Comparison of ENCODE assay signal across 8 mouse cellular contexts in genomic region chr9:106447951-106448350, GRCm38 (mm10). TPM values are rescaled to one million over a fixed set of nuclear protein-coding genes. Genes with fewer than 3 reads are reported as not detected.
DNase-seq lines count a peak whose midpoint lies in the region; ATAC-seq and TF ChIP-seq lines count a peak whose summit lies in the region.

No protein-coding gene starts in this region.

- peaks cover 24% of the 10 kb centered on the region for H3K36me3 ChIP-seq in G1E (replicated peaks)
- no peaks in the 10 kb centered on the region for H3K36me3 ChIP-seq in hindbrain, embryonic 13.5 days
- no peaks in the 10 kb centered on the region for H3K36me3 ChIP-seq in liver, postnatal 0 days (replicated peaks; ENCODE audit: insufficient read depth, low read length)

- 44% methylated on average over 9 of the region's 9 CpGs for WGBS in hindbrain, embryonic 13.5 days
- 32% methylated on average over 9 of the region's 9 CpGs for WGBS in liver, postnatal 0 days (ENCODE audit: insufficient replicate concordance)

- intact Hi-C loops in gastrocnemius, adult 2 months (cut with DNase I): loop anchor here (1.0 kb wide), 1 partner anchor 27 kb away; the partner anchor contains the start of gene Rrp9
- intact Hi-C loops in gastrocnemius, postnatal 36 days (cut with DNase I): loop anchor here (2.0 kb wide), 1 partner anchor 29 kb away; the partner anchor contains the start of gene Parp3

- H3K9me3 ChIP-seq in G1E (replicated peaks): no peaks in the 10 kb centered on the region
- H3K9me3 ChIP-seq in hindbrain, embryonic 13.5 days: no peaks in the 10 kb centered on the region
- H3K9me3 ChIP-seq in liver, postnatal 0 days (ENCODE audit: low read length): no peaks in the 10 kb centered on the region

- DNase-seq in gastrocnemius, adult 2 months: no peak
- no peak for DNase-seq in gastrocnemius, postnatal 36 days
- no peak for DNase-seq in G1E (ENCODE audit: low spot score)
- DNase-seq in liver, postnatal 0 days: no peak
- no peak for DNase-seq in embryo, embryonic 11 days
- no peak for DNase-seq in urinary bladder, postnatal 36 days (ENCODE audit: low spot score in 2 of 2)
- no peak for DNase-seq in retina, postnatal 1 day

- TF ChIP-seq CTCF in gastrocnemius, adult 2 months (IDR thresholded peaks at IDR 0.05): no peak
- no peak for TF ChIP-seq CTCF in G1E (IDR thresholded peaks at IDR 0.05; ENCODE audit: low read depth, low read length)
- no peak for TF ChIP-seq CTCF in liver, postnatal 0 days (IDR thresholded peaks at IDR 0.05; ENCODE audit: low read depth)

- H3K4me2 ChIP-seq in hindbrain, embryonic 13.5 days: peak overlapping the region; percentile 73
- H3K4me2 ChIP-seq in liver, postnatal 0 days (ENCODE audit: low read depth, low read length): peak overlapping the region; percentile 78

- peaks cover 33% of the 10 kb centered on the region for H3K27me3 ChIP-seq in G1E (ENCODE audit: insufficient read depth, low read length)
- H3K27me3 ChIP-seq in hindbrain, embryonic 13.5 days: 0 out of 2 replicates have a peak, but pooled peaks cover 3% of the 10 kb centered on the region
- H3K27me3 ChIP-seq in liver, postnatal 0 days (ENCODE audit: insufficient read depth, low read length): 0 out of 2 replicates have a peak, but pooled peaks cover 5% of the 10 kb centered on the region

- H3K4me3 ChIP-seq in gastrocnemius, adult 2 months: peak overlapping the region; percentile 67
- H3K4me3 ChIP-seq in G1E (ENCODE audit: low read depth, low read length): peak overlapping the region; percentile 76; the same call in 1 of the 2 replicates
- H3K4me3 ChIP-seq in hindbrain, embryonic 13.5 days: peak overlapping the region; percentile 52
- H3K4me3 ChIP-seq in liver, postnatal 0 days (ENCODE audit: low read depth, low read length): peak overlapping the region; percentile 51

- H3K27ac ChIP-seq in gastrocnemius, adult 2 months: peak overlapping the region; percentile 95
- peak overlapping the region; percentile 65 for H3K27ac ChIP-seq in hindbrain, embryonic 13.5 days
- H3K27ac ChIP-seq in liver, postnatal 0 days (ENCODE audit: low read depth): peak overlapping the region; percentile 88

- peak overlapping the region; percentile 72 for H3K9ac ChIP-seq in hindbrain, embryonic 13.5 days
- H3K9ac ChIP-seq in liver, postnatal 0 days (replicated peaks): peak overlapping the region; percentile 71; the same call in 1 of the 2 replicates

- peaks cover 58% of the 10 kb centered on the region for H3K4me1 ChIP-seq in G1E (ENCODE audit: insufficient read depth, low read depth, low read length)
- peaks cover 64% of the 10 kb centered on the region for H3K4me1 ChIP-seq in hindbrain, embryonic 13.5 days (replicated peaks)
- peaks cover 51% of the 10 kb centered on the region for H3K4me1 ChIP-seq in liver, postnatal 0 days (ENCODE audit: insufficient read depth)

- ATAC-seq in G1E (ENCODE audit: extremely low read depth, insufficient number of reproducible peaks, low FRiP score, poor library complexity, severe bottlenecking): no peak
- peak; percentile 38 for ATAC-seq in hindbrain, embryonic 13.5 days (ENCODE audit: low FRiP score)
- peak; percentile 28 for ATAC-seq in liver, postnatal 0 days

- no peak for TF ChIP-seq EP300 in liver, postnatal 0 days (IDR thresholded peaks at IDR 0.05; ENCODE audit: low read depth)

RNA-seq across cellular contexts. Expression of gene Abhd14a, which starts 0.5 kb away (rescaled TPM):
- total RNA-seq in gastrocnemius, adult 2 months (2021): 10 to 100 TPM; 15.9 to 19.8 TPM
- 10 to 100 TPM; 14.6 to 15.7 TPM for total RNA-seq in gastrocnemius, postnatal 36 days (2021)
- total RNA-seq in G1E (2014; fragmentation: Nextera tagmentation) (4.8 and 5.7 TPM in 2 replicates), G1E (2017) (7.7 and 8.4 TPM in 2 replicates)
- polyA plus RNA-seq in G1E (2012): 22.4 and 24.0 TPM in 2 replicates
- 51.7 and 52.7 TPM in 2 replicates for polyA plus RNA-seq in hindbrain, embryonic 13.5 days (2015; fragmentation: Nextera tagmentation; extraction: Ambion mirVana)
- 15.8 and 16.2 TPM in 2 replicates for polyA plus RNA-seq in liver, postnatal 0 days (2015; fragmentation: Nextera tagmentation; extraction: Ambion mirVana)

RNA-seq across cellular contexts. Expression of gene Abhd14b, which starts 0.7 kb away (rescaled TPM):
- 1 to 10 TPM; 4.8 to 6.1 TPM for total RNA-seq in gastrocnemius, adult 2 months (2021)
- total RNA-seq in gastrocnemius, postnatal 36 days (2021): 1 to 10 TPM; 3.5 to 4.5 TPM
- total RNA-seq in G1E (2014; fragmentation: Nextera tagmentation) (6.9 and 7.7 TPM in 2 replicates), G1E (2017) (2.6 and 3.1 TPM in 2 replicates)
- 2.3 and 3.1 TPM in 2 replicates for polyA plus RNA-seq in G1E (2012)
- polyA plus RNA-seq in hindbrain, embryonic 13.5 days (2015; fragmentation: Nextera tagmentation; extraction: Ambion mirVana): 6.9 and 7.3 TPM in 2 replicates
- polyA plus RNA-seq in liver, postnatal 0 days (2015; fragmentation: Nextera tagmentation; extraction: Ambion mirVana): 41.4 and 47.9 TPM in 2 replicates

RNA-seq across cellular contexts. Expression of gene Pcbp4, which starts 5.1 kb away (rescaled TPM):
- total RNA-seq in gastrocnemius, adult 2 months (2021): 10 to 100 TPM; 63.8 to 69.0 TPM
- total RNA-seq in gastrocnemius, postnatal 36 days (2021): 10 to 100 TPM; 58.0 to 58.3 TPM
- total RNA-seq in G1E (2014; fragmentation: Nextera tagmentation): 9.2 and 9.9 TPM in 2 replicates
- total RNA-seq in G1E (2017): 2.8 and 3.0 TPM in 2 replicates
- polyA plus RNA-seq in G1E (2012): 18.9 and 22.1 TPM in 2 replicates
- 248 and 259 TPM in 2 replicates for polyA plus RNA-seq in hindbrain, embryonic 13.5 days (2015; fragmentation: Nextera tagmentation; extraction: Ambion mirVana)
- polyA plus RNA-seq in liver, postnatal 0 days (2015; fragmentation: Nextera tagmentation; extraction: Ambion mirVana): 4.9 and 6.1 TPM in 2 replicates

RNA-seq across cellular contexts. Expression of gene Acy1, which starts 9.8 kb away (rescaled TPM):
- 10 to 100 TPM in 1 of 2 experiments, 1 to 10 TPM in 1; 8.2 to 14.9 TPM for total RNA-seq in gastrocnemius, adult 2 months (2021)
- 10 to 100 TPM in 1 of 2 experiments, 1 to 10 TPM in 1; 9.0 to 12.3 TPM for total RNA-seq in gastrocnemius, postnatal 36 days (2021)
- total RNA-seq in G1E (2014; fragmentation: Nextera tagmentation) (6.0 and 11.6 TPM in 2 replicates), G1E (2017) (11.0 and 17.1 TPM in 2 replicates)
- 12.7 and 16.5 TPM in 2 replicates for polyA plus RNA-seq in G1E (2012)
- polyA plus RNA-seq in hindbrain, embryonic 13.5 days (2015; fragmentation: Nextera tagmentation; extraction: Ambion mirVana): 25.1 and 28.6 TPM in 2 replicates
- polyA plus RNA-seq in liver, postnatal 0 days (2015; fragmentation: Nextera tagmentation; extraction: Ambion mirVana): 30.4 and 38.7 TPM in 2 replicates

RNA-seq across cellular contexts. Expression of gene Gpr62, which starts 17.8 kb away (rescaled TPM):
- total RNA-seq in gastrocnemius, adult 2 months (2021): under 1 TPM in 1 of 2 experiments, not detected in 1; 0.15 TPM
- total RNA-seq in gastrocnemius, postnatal 36 days (2021): under 1 TPM in 1 of 2 experiments, not detected in 1; 0.30 TPM
- not detected in 2 replicates for total RNA-seq in G1E (2014; fragmentation: Nextera tagmentation)
- total RNA-seq in G1E (2017): not detected in 2 replicates
- polyA plus RNA-seq in G1E (2012): not detected in 2 replicates
- polyA plus RNA-seq in hindbrain, embryonic 13.5 days (2015; fragmentation: Nextera tagmentation; extraction: Ambion mirVana): 0.60 and 0.68 TPM in 2 replicates
- not detected in 2 replicates for polyA plus RNA-seq in liver, postnatal 0 days (2015; fragmentation: Nextera tagmentation; extraction: Ambion mirVana)

Comparison
In these comparisons a context has a peak if more than half of its experiments do, and no peak if none do; other contexts are left out.
1. RNA of gene Pcbp4, which starts 5.1 kb away (total RNA-seq): 63.8 to 69.0 TPM in gastrocnemius, adult 2 months and 58.0 to 58.3 TPM in gastrocnemius, postnatal 36 days; 2.8 to 9.9 TPM in G1E; every median in the first group is over 4 times any median in the second.
2. Peak in every context shown above with its lines, with median percentiles within 50 percentile points of each other: H3K27ac ChIP-seq and H3K4me3 ChIP-seq.